Mouse (Mus musculus): Measurements from ENCODE around the gene Insig2. TPM values are rescaled to one million over a fixed set of nuclear protein-coding genes. Genes with fewer than 3 reads are reported as not detected.

Insig2 gene
- polyA plus RNA-seq, 1 experiment from 2014 or later: 16.0 TPM

- ATAC-seq (replicated peaks; ENCODE audit: low FRiP score, low TSS enrichment, low read depth): no peak
- peaks cover 29% of the 10 kb centered on the region; the same call in 1 of the 2 replicates for H3K36me3 ChIP-seq (ENCODE audit: control insufficient read depth, insufficient read depth, low read length)
Observed at GRCm38 (mm10) chr1:121314766-121315428, 17.5 kb downstream of the Insig2 start.

DNA sequence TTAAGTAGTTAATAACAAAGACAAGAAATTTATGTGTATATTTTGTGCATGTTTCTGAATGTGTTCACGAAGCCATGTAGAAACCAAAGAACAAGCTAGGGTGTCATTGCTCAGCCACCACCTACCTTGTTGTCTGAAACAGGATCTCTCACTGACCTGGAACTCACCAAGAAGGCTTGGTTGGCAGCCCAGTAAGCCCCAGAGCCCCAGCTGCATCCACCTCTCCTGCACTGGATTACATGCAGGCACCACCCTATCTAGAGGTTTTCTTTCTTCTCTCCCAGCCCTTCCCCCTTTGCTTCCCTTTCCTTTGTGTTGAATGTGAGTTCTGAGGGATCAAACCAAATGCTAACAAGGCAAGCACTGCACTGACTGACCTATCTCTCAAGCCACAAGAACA, 19.2 kb downstream of the Insig2 start:
- Histone ChIP-seq H3K9me3 (ENCODE audit: control insufficient read depth, low read length) (no peaks in the 10 kb centered on the region), H3K27me3 (replicated peaks; ENCODE audit: control insufficient read depth, insufficient read depth, low read length) (no peaks in the 10 kb centered on the region)
- WGBS: 84% methylated on average over 1 of the region's 1 CpGs

More at GRCm38 (mm10) chr1:121314766-121315428, 17.5 kb downstream of the Insig2 start:
- H3K27me3 ChIP-seq (replicated peaks; ENCODE audit: control insufficient read depth, insufficient read depth, low read length): no peaks in the 10 kb centered on the region
- 86% methylated on average over 3 of the region's 3 CpGs for WGBS
- H3K4me1 ChIP-seq (replicated peaks; ENCODE audit: control insufficient read depth, insufficient read depth, low read length): no peaks in the 10 kb centered on the region
- no peaks in the 10 kb centered on the region for H3K9me3 ChIP-seq (ENCODE audit: control insufficient read depth, low read length)
- H3K27ac ChIP-seq (ENCODE audit: low read depth): no peak overlapping the region
- H3K4me2 ChIP-seq (ENCODE audit: low read length): no peak overlapping the region
- H3K9ac ChIP-seq (ENCODE audit: low read length): no peak overlapping the region
- DNase-seq (ENCODE audit: low spot score): no peak
- H3K4me3 ChIP-seq (ENCODE audit: low read depth, low read length): no peak overlapping the region

GRCm38 (mm10) chr1:121312326-121312725, 20.1 kb downstream of the Insig2 start:
- no peaks in the 10 kb centered on the region for H3K9me3 ChIP-seq (ENCODE audit: control insufficient read depth, low read length)
- no peak overlapping the region for H3K4me3 ChIP-seq (ENCODE audit: low read depth, low read length)
- ATAC-seq (replicated peaks; ENCODE audit: low FRiP score, low TSS enrichment, low read depth) (no peak), DNase-seq (ENCODE audit: low spot score) (no peak)
- no peaks in the 10 kb centered on the region for H3K27me3 ChIP-seq (replicated peaks; ENCODE audit: control insufficient read depth, insufficient read depth, low read length)
- peaks cover 26% of the 10 kb centered on the region; the same call in 1 of the 2 replicates for H3K36me3 ChIP-seq (ENCODE audit: control insufficient read depth, insufficient read depth, low read length)
- no peaks in the 10 kb centered on the region for H3K4me1 ChIP-seq (replicated peaks; ENCODE audit: control insufficient read depth, insufficient read depth, low read length)
- 90% methylated on average over 4 of the region's 4 CpGs for WGBS
- H3K9ac ChIP-seq (ENCODE audit: low read length): no peak overlapping the region
- H3K4me2 ChIP-seq (ENCODE audit: low read length): no peak overlapping the region
- H3K27ac ChIP-seq (ENCODE audit: low read depth): no peak overlapping the region

More for the DNA sequence above, 19.2 kb downstream of the Insig2 start:
- Histone ChIP-seq H3K9ac (ENCODE audit: low read length) (no peak overlapping the region), H3K4me1 (replicated peaks; ENCODE audit: control insufficient read depth, insufficient read depth, low read length) (no peaks in the 10 kb centered on the region), H3K4me3 (ENCODE audit: low read depth, low read length) (no peak overlapping the region), H3K27ac (ENCODE audit: low read depth) (no peak overlapping the region), H3K4me2 (ENCODE audit: low read length) (no peak overlapping the region), H3K36me3 (ENCODE audit: control insufficient read depth, insufficient read depth, low read length) (peaks cover 26% of the 10 kb centered on the region; the same call in 1 of the 2 replicates)
- DNase-seq (ENCODE audit: low spot score): no peak
- ATAC-seq (replicated peaks; ENCODE audit: low FRiP score, low TSS enrichment, low read depth): no peak

DNA sequence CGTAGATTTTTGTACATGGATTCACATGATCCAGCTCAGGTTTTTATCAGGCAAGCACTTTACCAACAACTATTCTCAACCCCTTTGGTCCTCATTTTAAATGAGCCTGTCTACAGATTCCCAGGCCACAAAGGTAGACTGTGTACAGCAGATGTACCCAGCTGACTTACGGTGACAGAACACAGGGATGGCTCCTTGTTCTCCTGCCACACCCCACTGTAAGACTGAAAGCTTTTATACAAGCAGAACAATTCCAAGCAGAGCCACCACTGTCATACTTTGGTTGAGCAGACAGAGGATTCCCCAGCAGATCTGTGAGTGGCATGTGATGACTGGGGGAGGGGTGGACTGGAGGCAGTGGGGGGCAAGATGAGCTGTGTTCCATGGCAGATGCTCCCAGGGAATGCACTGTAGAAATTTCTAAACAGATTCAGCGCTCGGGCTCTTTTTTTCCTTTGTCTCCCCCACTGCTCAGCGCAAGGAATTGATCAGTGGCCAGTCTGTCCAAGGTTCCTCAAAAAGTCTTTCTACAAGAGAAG, 35.6 kb downstream of the Insig2 start:
- Histone ChIP-seq H3K4me3 (ENCODE audit: low read depth, low read length) (no peak overlapping the region), H3K27me3 (replicated peaks; ENCODE audit: control insufficient read depth, insufficient read depth, low read length) (no peaks in the 10 kb centered on the region), H3K27ac (ENCODE audit: low read depth) (no peak overlapping the region), H3K4me2 (ENCODE audit: low read length) (no peak overlapping the region), H3K4me1 (replicated peaks; ENCODE audit: control insufficient read depth, insufficient read depth, low read length) (no peaks in the 10 kb centered on the region), H3K9ac (ENCODE audit: low read length) (no peak overlapping the region), H3K9me3 (ENCODE audit: control insufficient read depth, low read length) (no peaks in the 10 kb centered on the region), H3K36me3 (ENCODE audit: control insufficient read depth, insufficient read depth, low read length) (0 out of 2 replicates have a peak, but pooled peaks cover 5% of the 10 kb centered on the region)
- no peak for ATAC-seq (replicated peaks; ENCODE audit: low FRiP score, low TSS enrichment, low read depth)
- no peak for DNase-seq (ENCODE audit: low spot score)
- WGBS: 86% methylated on average over 5 of the region's 5 CpGs

GRCm38 (mm10) chr1:121293571-121293970, 38.8 kb downstream of the Insig2 start:
- Histone ChIP-seq H3K27ac (ENCODE audit: low read depth) (no peak overlapping the region), H3K27me3 (replicated peaks; ENCODE audit: control insufficient read depth, insufficient read depth, low read length) (no peaks in the 10 kb centered on the region)

DNA sequence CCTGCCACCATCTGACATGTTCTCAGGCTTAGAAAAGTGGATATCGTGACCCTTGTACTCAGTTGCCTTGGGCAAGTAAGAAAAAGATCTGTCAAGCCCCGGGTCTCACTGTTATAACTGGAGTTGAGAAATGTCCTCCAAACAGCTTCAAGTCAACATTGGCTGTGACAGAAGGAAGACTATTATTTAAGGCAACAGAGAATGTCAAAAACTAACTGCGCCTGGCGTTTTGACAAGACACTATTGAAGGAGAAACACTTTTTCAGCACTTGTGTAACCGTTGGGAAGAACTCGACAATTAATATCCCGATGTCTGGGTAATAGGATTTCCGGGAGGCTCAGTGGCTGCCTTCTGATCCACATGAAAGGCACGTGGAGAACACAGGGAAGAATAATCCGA, 41.5 kb downstream of the Insig2 start:
- H3K4me2 ChIP-seq (ENCODE audit: low read length): no peak overlapping the region
- no peaks in the 10 kb centered on the region for H3K27me3 ChIP-seq (replicated peaks; ENCODE audit: control insufficient read depth, insufficient read depth, low read length)
- H3K9ac ChIP-seq (ENCODE audit: low read length): no peak overlapping the region
- no peaks in the 10 kb centered on the region for H3K36me3 ChIP-seq (ENCODE audit: control insufficient read depth, insufficient read depth, low read length)
- ATAC-seq (replicated peaks; ENCODE audit: low FRiP score, low TSS enrichment, low read depth) (no peak), DNase-seq (ENCODE audit: low spot score) (no peak)
- no peaks in the 10 kb centered on the region for H3K9me3 ChIP-seq (ENCODE audit: control insufficient read depth, low read length)
- H3K4me3 ChIP-seq (ENCODE audit: low read depth, low read length): no peak overlapping the region
- WGBS: 75% methylated on average over 10 of the region's 10 CpGs
- no peaks in the 10 kb centered on the region for H3K4me1 ChIP-seq (replicated peaks; ENCODE audit: control insufficient read depth, insufficient read depth, low read length)
- H3K27ac ChIP-seq (ENCODE audit: low read depth): no peak overlapping the region

More at GRCm38 (mm10) chr1:121293571-121293970, 38.8 kb downstream of the Insig2 start:
- DNase-seq (ENCODE audit: low spot score): no peak
- H3K4me1 ChIP-seq (replicated peaks; ENCODE audit: control insufficient read depth, insufficient read depth, low read length): no peaks in the 10 kb centered on the region
- no peaks in the 10 kb centered on the region for H3K36me3 ChIP-seq (ENCODE audit: control insufficient read depth, insufficient read depth, low read length)
- WGBS: 69% methylated on average over 3 of the region's 3 CpGs
- H3K4me2 ChIP-seq (ENCODE audit: low read length): no peak overlapping the region
- ATAC-seq (replicated peaks; ENCODE audit: low FRiP score, low TSS enrichment, low read depth): no peak
- H3K4me3 ChIP-seq (ENCODE audit: low read depth, low read length): no peak overlapping the region
- no peaks in the 10 kb centered on the region for H3K9me3 ChIP-seq (ENCODE audit: control insufficient read depth, low read length)
- no peak overlapping the region for H3K9ac ChIP-seq (ENCODE audit: low read length)

DNA sequence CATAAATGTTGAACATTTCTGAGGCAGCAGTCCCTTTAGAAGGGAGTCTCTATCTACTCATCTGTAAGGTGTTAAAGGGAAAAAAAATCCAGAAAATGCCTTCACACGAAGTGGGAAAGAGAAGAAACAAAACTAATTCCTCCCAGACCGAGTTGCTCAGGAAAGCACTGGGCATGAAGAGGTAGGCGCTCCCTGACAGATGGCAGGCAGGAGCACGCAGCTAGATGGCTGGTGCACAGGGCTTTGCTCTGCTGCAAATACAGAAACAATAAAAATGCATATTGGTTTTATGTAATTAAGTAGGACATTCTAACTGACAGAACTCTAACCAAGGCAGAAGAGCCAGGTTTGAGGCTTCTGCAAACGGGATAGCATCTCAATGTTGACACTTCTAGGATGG, 42.0 kb downstream of the Insig2 start:
- Histone ChIP-seq H3K9me3 (ENCODE audit: control insufficient read depth, low read length) (no peaks in the 10 kb centered on the region), H3K4me1 (replicated peaks; ENCODE audit: control insufficient read depth, insufficient read depth, low read length) (no peaks in the 10 kb centered on the region), H3K36me3 (ENCODE audit: control insufficient read depth, insufficient read depth, low read length) (no peaks in the 10 kb centered on the region), H3K4me2 (ENCODE audit: low read length) (no peak overlapping the region), H3K9ac (ENCODE audit: low read length) (no peak overlapping the region), H3K27ac (ENCODE audit: low read depth) (no peak overlapping the region), H3K27me3 (replicated peaks; ENCODE audit: control insufficient read depth, insufficient read depth, low read length) (no peaks in the 10 kb centered on the region), H3K4me3 (ENCODE audit: low read depth, low read length) (no peak overlapping the region)
- no peak for ATAC-seq (replicated peaks; ENCODE audit: low FRiP score, low TSS enrichment, low read depth)
- WGBS: 67% methylated on average over 5 of the region's 5 CpGs
- DNase-seq (ENCODE audit: low spot score): no peak

DNA sequence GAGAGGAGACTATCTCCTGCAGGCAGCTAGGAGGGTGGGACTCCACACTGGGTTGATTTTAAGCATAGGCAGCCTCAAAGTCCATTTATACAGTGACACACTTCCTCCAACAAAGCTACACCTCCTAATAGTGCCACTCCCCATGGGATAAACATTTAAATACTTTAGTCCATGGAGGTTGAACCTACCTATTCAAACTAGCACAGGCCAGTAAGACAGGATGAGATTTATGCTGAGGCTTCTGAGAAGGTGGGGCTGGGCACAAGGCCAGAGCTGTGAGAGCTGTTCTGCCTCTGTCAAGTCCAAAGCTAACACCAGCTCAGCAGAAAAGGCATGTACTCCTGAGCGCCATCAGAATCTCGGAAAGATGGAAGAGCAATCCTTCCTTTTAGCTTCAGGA, 48.2 kb downstream of the Insig2 start:
- Histone ChIP-seq H3K4me3 (ENCODE audit: low read depth, low read length) (no peak overlapping the region), H3K4me2 (ENCODE audit: low read length) (no peak overlapping the region), H3K27me3 (replicated peaks; ENCODE audit: control insufficient read depth, insufficient read depth, low read length) (no peaks in the 10 kb centered on the region), H3K27ac (ENCODE audit: low read depth) (no peak overlapping the region), H3K36me3 (ENCODE audit: control insufficient read depth, insufficient read depth, low read length) (no peaks in the 10 kb centered on the region), H3K4me1 (replicated peaks; ENCODE audit: control insufficient read depth, insufficient read depth, low read length) (no peaks in the 10 kb centered on the region), H3K9ac (ENCODE audit: low read length) (no peak overlapping the region), H3K9me3 (ENCODE audit: control insufficient read depth, low read length) (no peaks in the 10 kb centered on the region)
- ATAC-seq (replicated peaks; ENCODE audit: low FRiP score, low TSS enrichment, low read depth) (no peak), DNase-seq (ENCODE audit: low spot score) (no peak)
- WGBS: 72% methylated on average over 2 of the region's 2 CpGs

- Histone ChIP-seq H3K9ac (ENCODE audit: low read length) (no peak overlapping the region), H3K9me3 (ENCODE audit: control insufficient read depth, low read length) (no peaks in the 10 kb centered on the region), H3K36me3 (ENCODE audit: control insufficient read depth, insufficient read depth, low read length) (no peaks in the 10 kb centered on the region), H3K4me2 (ENCODE audit: low read length) (no peak overlapping the region), H3K4me1 (replicated peaks; ENCODE audit: control insufficient read depth, insufficient read depth, low read length) (no peaks in the 10 kb centered on the region), H3K27ac (ENCODE audit: low read depth) (no peak overlapping the region), H3K27me3 (replicated peaks; ENCODE audit: control insufficient read depth, insufficient read depth, low read length) (no peaks in the 10 kb centered on the region), H3K4me3 (ENCODE audit: low read depth, low read length) (no peak overlapping the region)
- no peak for ATAC-seq (replicated peaks; ENCODE audit: low FRiP score, low TSS enrichment, low read depth)
- 89% methylated on average over 1 of the region's 1 CpGs for WGBS
- no peak for DNase-seq (ENCODE audit: low spot score)
Observed at GRCm38 (mm10) chr1:121280501-121280900, 51.9 kb downstream of the Insig2 start.
